Mouse (Mus musculus): ENCODE results near the gene Mpo. TPM values are rescaled to one million over a fixed set of nuclear protein-coding genes. Genes with fewer than 3 reads are reported as not detected.

Gene Mpo
- polyA plus RNA-seq (2014; fragmentation: Nextera tagmentation; extraction: Ambion mirVana): 2.5 and 5.0 TPM in 2 replicates

- ATAC-seq (ENCODE audit: insufficient number of reproducible peaks, insufficient read depth, low FRiP score, low read depth): no peak
- WGBS: 58% methylated on average over 3 of the region's 3 CpGs
- no peak within 1 kb of the TSS for H3K27ac ChIP-seq (ENCODE audit: low read length)
- H3K4me2 ChIP-seq (replicated peaks; ENCODE audit: low read depth, low read length): no peak within 1 kb of the TSS
- no peaks in the 10 kb centered on the region for H3K27me3 ChIP-seq (ENCODE audit: control insufficient read depth, insufficient read depth, low read length)
- no peaks in the 10 kb centered on the region for H3K4me1 ChIP-seq (ENCODE audit: control insufficient read depth, insufficient read depth, low read length)
- H3K4me3 ChIP-seq (ENCODE audit: low read depth, low read length): no peak within 1 kb of the TSS
- H3K9me3 ChIP-seq (ENCODE audit: control insufficient read depth, low read depth, low read length): no peaks in the 10 kb centered on the region
- H3K9ac ChIP-seq (replicated peaks; ENCODE audit: low read depth, low read length): no peak within 1 kb of the TSS
- no peaks in the 10 kb centered on the region for H3K36me3 ChIP-seq (ENCODE audit: control insufficient read depth, insufficient read depth, low read length)
Measured at GRCm38 (mm10) chr11:87793460-87793859, at the start of gene Mpo. Mpo (plus strand) TSS chr11:87793581.

- Histone ChIP-seq H3K4me3 (ENCODE audit: low read depth, low read length) (no peak overlapping the region), H3K27ac (ENCODE audit: low read length) (no peak overlapping the region), H3K4me1 (ENCODE audit: control insufficient read depth, insufficient read depth, low read length) (0 out of 2 replicates have a peak, but pooled peaks cover 3% of the 10 kb centered on the region), H3K9ac (replicated peaks; ENCODE audit: low read depth, low read length) (no peak overlapping the region), H3K9me3 (ENCODE audit: control insufficient read depth, low read depth, low read length) (no peaks in the 10 kb centered on the region), H3K4me2 (replicated peaks; ENCODE audit: low read depth, low read length) (no peak overlapping the region), H3K27me3 (ENCODE audit: control insufficient read depth, insufficient read depth, low read length) (no peaks in the 10 kb centered on the region), H3K36me3 (ENCODE audit: control insufficient read depth, insufficient read depth, low read length) (peaks cover 25% of the 10 kb centered on the region)
- 89% methylated on average over 3 of the region's 3 CpGs for WGBS
- ATAC-seq (ENCODE audit: insufficient number of reproducible peaks, insufficient read depth, low FRiP score, low read depth): no peak
Measured at GRCm38 (mm10) chr11:87743691-87744090, 49.7 kb upstream of the Mpo start.

GRCm38 (mm10) chr11:87744964-87745363 lies 48.4 kb upstream of the Mpo start:
- 80% methylated on average over 4 of the region's 4 CpGs for WGBS
- peaks cover 18% of the 10 kb centered on the region for H3K36me3 ChIP-seq (ENCODE audit: control insufficient read depth, insufficient read depth, low read length)
- 0 out of 2 replicates have a peak, but pooled peaks cover 3% of the 10 kb centered on the region for H3K4me1 ChIP-seq (ENCODE audit: control insufficient read depth, insufficient read depth, low read length)
- no peaks in the 10 kb centered on the region for H3K27me3 ChIP-seq (ENCODE audit: control insufficient read depth, insufficient read depth, low read length)
- no peak for ATAC-seq (ENCODE audit: insufficient number of reproducible peaks, insufficient read depth, low FRiP score, low read depth)
- H3K9ac ChIP-seq (replicated peaks; ENCODE audit: low read depth, low read length): no peak overlapping the region
- no peaks in the 10 kb centered on the region for H3K9me3 ChIP-seq (ENCODE audit: control insufficient read depth, low read depth, low read length)
- H3K4me2 ChIP-seq (replicated peaks; ENCODE audit: low read depth, low read length): no peak overlapping the region
- H3K4me3 ChIP-seq (ENCODE audit: low read depth, low read length): no peak overlapping the region
- no peak overlapping the region for H3K27ac ChIP-seq (ENCODE audit: low read length)

- Histone ChIP-seq H3K4me2 (replicated peaks; ENCODE audit: low read depth, low read length) (no peak overlapping the region), H3K9me3 (ENCODE audit: control insufficient read depth, low read depth, low read length) (no peaks in the 10 kb centered on the region), H3K27me3 (ENCODE audit: control insufficient read depth, insufficient read depth, low read length) (no peaks in the 10 kb centered on the region), H3K4me1 (ENCODE audit: control insufficient read depth, insufficient read depth, low read length) (0 out of 2 replicates have a peak, but pooled peaks cover 3% of the 10 kb centered on the region), H3K36me3 (ENCODE audit: control insufficient read depth, insufficient read depth, low read length) (peaks cover 14% of the 10 kb centered on the region; the same call in 1 of the 2 replicates), H3K27ac (ENCODE audit: low read length) (no peak overlapping the region), H3K4me3 (ENCODE audit: low read depth, low read length) (no peak overlapping the region), H3K9ac (replicated peaks; ENCODE audit: low read depth, low read length) (no peak overlapping the region)
- 62% methylated on average over 9 of the region's 9 CpGs for WGBS
- ATAC-seq (ENCODE audit: insufficient number of reproducible peaks, insufficient read depth, low FRiP score, low read depth): no peak
Measured at GRCm38 (mm10) chr11:87745632-87746555, 47.5 kb upstream of the Mpo start.

DNA sequence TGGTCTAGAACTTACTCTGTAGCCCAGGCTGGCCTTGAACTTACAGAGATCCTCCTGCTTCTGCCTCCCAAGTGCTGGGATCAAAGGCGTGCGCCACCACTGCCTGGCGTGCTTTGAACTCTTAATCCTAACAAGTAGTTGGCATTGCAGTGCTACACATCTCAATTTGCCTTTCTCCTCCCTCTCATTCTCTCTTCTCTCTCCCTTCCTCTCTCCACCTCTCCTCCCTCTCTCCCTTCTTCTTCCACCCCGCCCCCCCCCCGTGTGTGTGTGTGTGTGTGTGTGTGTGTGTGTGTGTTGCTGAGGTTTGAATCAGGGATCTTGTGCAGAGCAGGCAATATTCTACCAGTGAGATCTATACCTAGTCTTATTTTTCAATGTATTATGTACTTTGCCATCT lies 46.1 kb upstream of the Mpo start:
- Histone ChIP-seq H3K4me2 (replicated peaks; ENCODE audit: low read depth, low read length) (no peak overlapping the region), H3K27me3 (ENCODE audit: control insufficient read depth, insufficient read depth, low read length) (no peaks in the 10 kb centered on the region), H3K9ac (replicated peaks; ENCODE audit: low read depth, low read length) (no peak overlapping the region), H3K9me3 (ENCODE audit: control insufficient read depth, low read depth, low read length) (no peaks in the 10 kb centered on the region), H3K4me1 (ENCODE audit: control insufficient read depth, insufficient read depth, low read length) (0 out of 2 replicates have a peak, but pooled peaks cover 3% of the 10 kb centered on the region), H3K27ac (ENCODE audit: low read length) (no peak overlapping the region), H3K4me3 (ENCODE audit: low read depth, low read length) (no peak overlapping the region), H3K36me3 (ENCODE audit: control insufficient read depth, insufficient read depth, low read length) (peaks cover 14% of the 10 kb centered on the region; the same call in 1 of the 2 replicates)
- WGBS: 95% methylated on average over 4 of the region's 5 CpGs
- no peak for ATAC-seq (ENCODE audit: insufficient number of reproducible peaks, insufficient read depth, low FRiP score, low read depth)

- no peak overlapping the region for H3K27ac ChIP-seq (ENCODE audit: low read length)
- H3K4me1 ChIP-seq (ENCODE audit: control insufficient read depth, insufficient read depth, low read length): 0 out of 2 replicates have a peak, but pooled peaks cover 3% of the 10 kb centered on the region
- no peak for ATAC-seq (ENCODE audit: insufficient number of reproducible peaks, insufficient read depth, low FRiP score, low read depth)
- no peaks in the 10 kb centered on the region for H3K9me3 ChIP-seq (ENCODE audit: control insufficient read depth, low read depth, low read length)
- H3K4me2 ChIP-seq (replicated peaks; ENCODE audit: low read depth, low read length): no peak overlapping the region
- no peaks in the 10 kb centered on the region for H3K27me3 ChIP-seq (ENCODE audit: control insufficient read depth, insufficient read depth, low read length)
- 96% methylated on average over 7 of the region's 7 CpGs for WGBS
- peaks cover 14% of the 10 kb centered on the region; the same call in 1 of the 2 replicates for H3K36me3 ChIP-seq (ENCODE audit: control insufficient read depth, insufficient read depth, low read length)
- H3K9ac ChIP-seq (replicated peaks; ENCODE audit: low read depth, low read length): no peak overlapping the region
- H3K4me3 ChIP-seq (ENCODE audit: low read depth, low read length): no peak overlapping the region
Measured at GRCm38 (mm10) chr11:87747716-87748115, 45.7 kb upstream of the Mpo start.

DNA sequence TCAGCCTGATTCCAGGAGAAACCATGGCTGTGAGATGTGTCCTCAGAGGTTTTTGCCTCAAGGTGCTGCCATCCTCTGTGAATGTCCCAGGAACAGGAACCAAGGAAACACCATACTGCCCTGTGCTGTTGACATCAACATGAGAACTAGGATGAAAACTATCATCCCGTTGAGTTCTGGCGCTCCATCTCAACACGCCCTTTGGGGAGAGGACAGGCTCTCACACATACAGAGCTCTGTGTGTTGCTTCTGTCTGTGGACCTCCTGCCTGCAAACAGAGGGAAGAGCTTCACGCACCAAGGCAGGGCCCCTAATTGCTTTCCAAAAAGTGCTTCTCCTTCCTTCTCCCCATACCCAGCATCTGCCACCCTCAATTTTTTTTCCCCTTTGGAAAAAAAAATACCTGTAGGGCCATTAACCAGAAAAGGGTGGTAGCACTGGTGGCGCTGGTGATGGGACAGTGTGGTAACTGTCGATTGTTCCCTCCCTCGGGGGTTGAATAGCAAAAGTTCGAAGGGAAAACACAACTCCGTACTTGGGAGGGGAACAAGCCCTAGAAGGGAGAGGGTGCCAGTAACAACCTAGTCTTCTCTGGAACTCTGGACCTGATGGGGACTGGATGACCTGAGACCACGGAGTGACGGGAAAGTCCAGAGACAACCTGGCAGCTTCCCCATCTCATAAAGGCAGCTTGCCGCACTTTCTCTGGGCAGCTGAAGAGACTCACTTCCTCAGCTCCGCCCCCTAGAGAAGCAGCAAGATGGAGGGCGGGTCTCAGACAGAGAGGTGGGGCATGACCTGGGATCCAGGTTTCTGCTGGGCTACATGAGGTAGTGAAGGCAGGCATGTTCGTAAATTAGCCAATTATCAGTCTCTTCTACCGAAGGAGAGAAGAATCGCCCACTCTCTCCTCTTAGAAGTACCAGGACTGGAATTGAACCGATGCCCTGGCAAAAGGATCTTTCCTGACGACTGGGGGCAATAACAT lies 45.0 kb upstream of the Mpo start:
- Histone ChIP-seq H3K27me3 (ENCODE audit: control insufficient read depth, insufficient read depth, low read length) (no peaks in the 10 kb centered on the region), H3K36me3 (ENCODE audit: control insufficient read depth, insufficient read depth, low read length) (peaks cover 14% of the 10 kb centered on the region; the same call in 1 of the 2 replicates), H3K9ac (replicated peaks; ENCODE audit: low read depth, low read length) (no peak overlapping the region), H3K9me3 (ENCODE audit: control insufficient read depth, low read depth, low read length) (no peaks in the 10 kb centered on the region), H3K4me1 (ENCODE audit: control insufficient read depth, insufficient read depth, low read length) (0 out of 2 replicates have a peak, but pooled peaks cover 3% of the 10 kb centered on the region), H3K27ac (ENCODE audit: low read length) (peak overlapping the region; percentile 71), H3K4me2 (replicated peaks; ENCODE audit: low read depth, low read length) (peak overlapping the region; percentile 10; the same call in 1 of the 2 replicates), H3K4me3 (ENCODE audit: low read depth, low read length) (no peak overlapping the region)
- 32% methylated on average over 19 of the region's 19 CpGs for WGBS
- peak; percentile 59; the same call in 1 of the 2 replicates for ATAC-seq (ENCODE audit: insufficient number of reproducible peaks, insufficient read depth, low FRiP score, low read depth)

All from stomach, embryonic 14.5 days (tissue).